Mouse (Mus musculus): Measurements from ENCODE around the gene Tagln2.

Gene Tagln2

GRCm38 (mm10) chr1:172481540-172482280 lies 18.1 kb upstream of the Tagln2 start, which contains the start of gene Igsf9:
Gene Igsf9 (plus strand): TSS chr1:172481788.
- DNase-seq, result peak; percentile 83

GRCm38 (mm10) chr1:172482518-172483360 lies 17.1 kb upstream of the Tagln2 start:
- DNase-seq, result peak; percentile 14

GRCm38 (mm10) chr1:172483361-172483660 lies 16.5 kb upstream of the Tagln2 start:
- DNase-seq, result no peak

DNA sequence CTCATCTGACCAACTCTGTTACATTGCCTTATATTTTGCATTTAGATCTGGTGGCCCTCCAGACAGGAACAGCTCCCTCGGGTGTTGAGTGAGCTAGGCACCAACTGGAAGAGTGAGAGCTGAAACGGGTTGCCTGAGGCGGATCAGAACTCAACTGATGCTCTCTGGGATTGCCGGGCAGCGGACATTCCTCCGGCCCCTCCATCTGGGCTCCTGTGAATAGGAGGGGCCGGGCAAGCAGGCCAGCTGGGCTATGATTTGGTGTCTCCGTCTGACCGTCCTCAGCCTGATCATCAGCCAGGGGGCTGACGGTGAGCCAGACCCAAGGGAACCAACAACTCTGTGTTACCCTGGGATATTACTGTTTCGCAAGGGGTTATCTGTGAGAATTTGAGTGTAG lies 15.6 kb upstream of the Tagln2 start:
- DNase-seq, result no peak

GRCm38 (mm10) chr1:172484671-172485070 lies 15.2 kb upstream of the Tagln2 start:
- no peak for DNase-seq

DNA sequence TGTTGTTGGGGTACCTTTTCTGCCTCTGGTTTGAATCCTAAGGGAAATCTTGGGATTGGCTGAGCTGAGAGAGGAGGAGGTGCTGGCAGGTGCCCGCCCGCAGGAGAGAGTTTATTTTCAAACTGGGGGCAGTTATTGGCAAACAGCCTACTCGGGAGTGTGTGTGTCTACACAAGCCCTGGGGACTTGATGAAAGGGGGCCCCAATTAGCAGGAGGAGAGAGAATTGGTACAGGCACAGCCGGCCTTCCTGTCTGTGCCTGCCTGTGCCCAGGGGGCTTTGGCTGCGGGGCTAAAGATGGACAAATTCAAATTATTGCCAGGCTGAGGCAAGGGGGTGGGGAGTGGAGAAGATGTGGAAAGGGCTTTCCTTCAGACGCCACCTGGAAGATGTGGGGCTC lies 14.0 kb upstream of the Tagln2 start:
- DNase-seq, result no peak

DNA sequence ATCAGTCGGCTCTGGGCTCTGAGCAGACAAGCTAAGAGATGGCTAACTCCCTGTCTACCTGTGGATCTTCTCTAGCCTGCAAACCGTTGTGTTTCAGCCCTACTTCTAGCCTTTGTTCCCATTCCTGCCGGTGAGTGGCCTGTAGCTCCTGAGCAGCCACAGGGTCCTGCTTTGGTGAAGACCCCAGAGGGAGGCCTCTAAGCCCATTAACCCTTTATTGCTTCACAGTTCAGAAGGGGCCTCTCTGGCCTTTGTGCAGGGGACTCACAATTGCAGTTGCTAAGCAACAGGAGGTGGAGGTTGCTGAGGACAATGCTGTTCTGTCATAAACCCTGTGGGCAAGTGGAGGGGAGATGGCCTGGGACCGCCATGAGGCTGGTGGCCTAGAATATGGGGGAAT lies 13.6 kb upstream of the Tagln2 start:
- no peak for DNase-seq

- no peak for DNase-seq
These were observed 13.2 kb upstream of the Tagln2 start for GRCm38 (mm10) chr1:172486651-172487050.

DNA sequence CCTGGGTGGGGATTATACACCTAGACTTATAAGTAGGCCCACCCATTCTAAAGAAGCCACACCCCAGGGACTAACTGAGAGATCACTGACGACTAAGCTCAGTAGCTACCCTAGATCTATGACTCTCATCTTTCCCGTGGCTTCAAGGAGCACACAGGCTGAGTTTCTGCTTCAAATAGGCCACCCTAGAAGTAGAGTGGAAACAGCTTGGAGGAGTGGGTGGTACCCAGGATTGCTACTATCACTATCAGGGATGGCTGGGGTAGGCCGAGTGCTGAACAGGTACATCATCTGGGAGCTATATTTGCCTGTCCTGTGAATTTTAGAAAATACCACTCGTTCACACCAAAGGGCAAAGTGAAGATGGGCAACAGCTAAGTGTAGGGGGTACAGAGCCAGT lies 12.0 kb upstream of the Tagln2 start:
- DNase-seq, result no peak

DNA sequence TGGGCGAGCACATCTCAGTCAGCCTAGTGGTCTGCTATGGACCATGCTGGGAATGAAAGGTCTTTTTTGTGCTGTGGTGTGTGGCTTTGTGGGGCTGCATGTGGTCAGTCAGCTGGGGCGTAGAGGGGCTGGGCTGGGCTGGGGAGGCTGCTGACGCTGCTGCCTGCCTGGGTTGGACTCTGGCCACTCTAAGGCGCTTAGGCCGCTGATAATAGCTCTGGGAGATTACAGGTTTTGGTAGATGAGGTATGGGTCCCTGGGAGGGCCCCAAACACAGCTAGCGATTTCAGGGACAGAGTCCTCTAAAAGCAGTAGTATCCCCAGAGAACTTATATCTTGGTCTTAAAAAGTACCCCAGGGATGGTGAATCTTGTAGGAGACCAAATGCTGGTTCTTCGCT lies 11.0 kb upstream of the Tagln2 start:
- DNase-seq, result no peak

DNA sequence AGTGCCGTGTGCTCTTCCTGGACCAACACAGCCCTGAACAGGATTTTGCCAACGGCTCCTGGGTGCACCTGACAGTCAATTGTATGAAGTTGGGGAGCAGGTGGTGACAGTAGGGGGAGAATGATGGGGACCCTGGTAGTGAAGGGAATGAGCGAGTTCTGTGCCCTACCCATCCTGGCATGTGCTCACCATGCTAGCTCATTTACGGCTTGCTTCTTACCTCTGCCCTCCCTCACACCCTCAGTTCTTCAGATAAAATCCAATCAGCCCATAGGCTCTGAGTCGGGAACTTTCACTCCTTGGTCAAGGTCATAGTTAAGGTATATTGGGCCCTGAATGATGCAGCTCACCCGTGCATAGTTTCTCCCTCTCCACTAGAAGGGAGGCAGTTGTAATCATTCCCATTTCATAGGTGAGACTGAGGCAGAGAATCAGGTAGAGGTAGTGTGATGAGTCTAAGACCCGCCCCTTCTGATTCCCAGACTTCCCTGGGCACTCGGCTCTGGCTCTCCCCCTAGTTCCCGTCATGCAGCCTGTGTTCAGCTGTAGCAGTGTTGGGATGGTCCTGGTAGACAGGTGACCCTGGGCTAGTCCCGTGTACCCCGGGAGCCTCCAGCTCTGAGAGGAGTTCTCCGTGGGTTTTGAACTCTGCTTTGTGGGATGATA lies 10.1 kb upstream of the Tagln2 start:
- DNase-seq, result no peak

GRCm38 (mm10) chr1:172490261-172490661 lies 9.6 kb upstream of the Tagln2 start:
- DNase-seq, result peak; percentile 86

DNA sequence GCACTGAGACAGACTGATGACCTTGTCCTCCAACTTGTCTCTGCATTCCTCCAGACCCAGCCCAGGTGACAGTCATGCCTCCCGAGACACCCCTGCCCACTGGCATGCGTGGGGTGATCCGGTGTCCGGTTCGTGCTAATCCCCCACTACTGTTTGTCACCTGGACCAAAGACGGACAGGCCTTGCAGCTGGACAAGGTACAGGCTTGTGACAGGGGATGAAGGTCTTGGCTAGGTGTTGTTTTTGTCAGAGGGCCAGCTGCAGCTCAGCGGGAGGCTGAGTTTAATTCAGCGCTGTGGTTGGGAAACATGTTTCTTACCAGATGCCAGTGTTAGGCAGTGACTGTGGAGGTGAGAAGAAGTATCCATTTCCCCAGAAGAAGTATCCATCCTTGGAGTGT lies 7.8 kb upstream of the Tagln2 start:
- no peak for DNase-seq

DNA sequence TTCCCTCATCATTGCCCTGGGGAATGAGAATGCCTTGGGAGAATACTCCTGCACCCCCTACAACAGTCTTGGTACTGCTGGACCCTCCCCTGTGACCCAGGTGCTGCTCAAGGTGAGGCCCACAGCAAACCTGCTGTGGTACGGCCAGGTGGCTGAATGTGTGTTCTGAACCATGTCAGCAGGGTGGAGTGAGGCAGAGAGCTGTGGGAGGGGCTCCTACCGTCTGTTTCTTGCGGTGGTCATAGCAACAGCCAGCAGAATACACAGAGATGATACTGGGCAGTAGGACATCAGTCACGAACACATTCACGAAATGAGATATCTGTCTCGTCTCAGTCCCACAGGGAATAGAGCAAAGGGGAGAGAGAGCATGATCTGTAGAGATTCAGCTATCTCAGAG lies 6.3 kb upstream of the Tagln2 start:
- no peak for DNase-seq

DNA sequence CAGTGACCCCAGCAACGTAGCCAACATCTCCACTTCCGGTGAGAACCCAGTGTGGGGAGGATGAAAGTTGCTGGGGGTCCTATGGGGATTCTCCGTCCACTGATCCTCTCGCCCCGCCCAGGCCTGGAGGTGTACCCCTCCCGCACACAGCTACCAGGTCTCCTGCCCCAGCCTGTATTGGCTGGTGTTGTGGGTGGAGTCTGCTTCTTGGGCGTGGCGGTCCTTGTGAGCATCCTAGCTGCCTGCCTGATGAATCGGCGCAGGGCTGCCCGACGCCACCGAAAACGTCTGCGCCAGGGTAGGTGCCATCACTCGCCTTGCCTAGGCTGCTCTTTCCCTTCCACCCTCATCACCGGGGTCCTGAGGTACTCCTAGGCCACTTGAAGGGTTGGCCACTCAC lies 3.8 kb upstream of the Tagln2 start:
- DNase-seq, result no peak

DNA sequence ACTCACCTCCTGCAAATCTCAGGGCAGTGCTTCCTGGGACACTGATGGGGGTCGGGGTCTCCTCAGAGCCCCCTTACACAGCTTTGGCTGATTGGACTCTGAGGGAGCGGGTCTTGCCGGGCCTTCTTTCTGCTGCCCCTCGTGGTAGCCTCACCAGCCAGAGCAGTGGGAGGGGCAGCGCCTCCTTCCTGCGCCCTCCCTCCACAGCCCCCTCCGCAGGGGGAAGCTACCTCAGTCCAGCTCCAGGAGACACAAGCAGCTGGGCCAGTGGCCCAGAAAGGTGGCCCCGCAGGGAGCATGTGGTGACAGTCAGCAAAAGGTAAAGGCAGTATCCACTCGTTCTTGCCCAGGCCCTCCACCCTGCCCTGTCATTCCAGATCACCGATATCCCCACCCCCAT lies 2.4 kb upstream of the Tagln2 start:
- DNase-seq, result no peak

DNA sequence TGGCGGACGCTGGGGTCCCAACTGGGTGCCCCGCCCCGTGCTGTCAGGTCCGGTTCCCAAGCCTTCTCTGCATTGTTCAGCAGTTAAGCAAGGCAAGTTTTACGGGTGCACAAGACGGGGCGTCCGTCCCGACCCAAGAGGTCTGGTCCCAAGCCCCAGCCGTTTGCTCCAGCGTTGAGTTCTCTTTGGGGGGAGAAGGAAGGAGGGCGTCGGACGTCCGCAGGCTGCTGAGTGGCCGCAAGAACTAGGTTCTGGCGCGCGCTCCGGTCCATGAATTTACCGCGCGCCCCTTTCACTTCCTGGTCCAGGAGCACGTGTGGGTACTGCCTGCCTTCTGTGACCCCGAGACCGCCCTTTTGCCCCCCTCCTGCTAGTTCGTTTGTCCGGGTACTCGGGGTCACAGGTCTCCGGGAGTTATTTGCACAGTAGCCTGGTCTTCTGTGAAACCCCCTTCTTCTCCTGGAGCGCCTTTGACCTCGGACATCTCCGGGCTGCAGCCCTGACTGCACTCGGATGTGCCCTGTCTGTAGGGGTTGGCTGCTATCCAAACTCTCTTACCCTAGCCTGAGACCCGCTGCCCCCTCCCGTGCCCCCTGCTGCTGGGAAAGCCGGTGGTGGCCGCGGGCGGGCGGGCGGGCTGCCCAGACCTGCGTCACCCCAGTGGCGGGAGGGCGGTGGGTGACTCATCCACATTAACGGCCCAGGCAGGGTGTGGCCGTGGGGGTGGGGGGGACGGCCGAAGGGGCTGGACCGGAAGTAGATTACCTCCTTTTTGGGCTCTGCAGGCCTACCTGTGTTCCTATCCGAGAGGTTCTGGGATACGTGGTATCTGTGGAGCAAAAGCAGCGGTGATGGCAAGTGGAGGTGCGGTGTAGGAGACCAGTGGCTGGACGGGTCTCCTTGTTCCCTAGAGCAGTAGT lies 864 bp downstream of the Tagln2 start:
- DNase-seq, result no peak

- DNase-seq, result no peak
These were observed 1.7 kb downstream of the Tagln2 start for GRCm38 (mm10) chr1:172501371-172502144.

GRCm38 (mm10) chr1:172502145-172503110 lies 2.6 kb downstream of the Tagln2 start:
- no peak for DNase-seq

GRCm38 (mm10) chr1:172503111-172503997 lies 3.5 kb downstream of the Tagln2 start:
- no peak for DNase-seq

Data from cerebellum, adult 9-10 months (tissue).